Mouse (Mus musculus): Measurements from ENCODE around the gene Syn3.
"Not testable (repeated sequence)": the region's sequence is repeated elsewhere in the genome, so short reads cannot be mapped to it uniquely, and the experiment has no call there.

Syn3 gene

DNA sequence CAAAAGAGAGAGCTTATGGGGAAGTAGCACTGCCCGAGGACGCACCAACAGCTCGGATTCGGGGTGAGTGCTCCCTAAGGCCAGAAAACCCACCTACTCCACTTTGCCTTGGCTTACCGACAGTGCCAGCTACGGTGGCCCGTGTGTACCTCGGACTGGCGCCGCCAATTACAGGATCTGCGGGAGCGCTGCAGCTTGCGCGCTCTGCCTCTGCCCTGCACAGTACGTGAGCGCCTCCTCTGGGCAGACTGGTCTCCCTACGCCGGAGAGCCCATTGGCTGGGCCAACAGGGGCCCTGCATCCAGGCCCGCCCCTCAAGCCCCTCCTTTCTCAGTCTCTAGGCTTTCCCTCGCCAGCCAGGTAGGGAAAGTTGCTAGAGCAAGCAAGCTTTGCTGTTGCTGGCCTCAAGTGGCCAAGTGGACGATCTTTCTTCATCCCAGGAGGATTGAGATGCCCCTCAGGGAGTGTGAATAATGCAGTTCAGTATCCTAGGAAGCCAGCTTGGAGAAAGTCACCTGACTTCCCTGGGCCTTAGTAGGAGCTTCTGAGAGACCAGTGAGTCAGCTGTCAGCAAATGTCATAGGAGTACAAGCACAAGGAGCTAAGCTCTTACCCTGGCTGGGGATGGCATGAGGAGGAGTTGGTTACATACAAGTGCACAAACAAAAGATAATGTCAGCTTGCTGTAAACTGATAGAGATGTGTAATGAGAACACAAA, at the start of gene Syn3:
Gene Syn3 (minus strand): TSS at position 224 of the 719 bp plus-strand sequence.
- peak; percentile 79 for DNase-seq (ENCODE audit: low spot score)

DNA sequence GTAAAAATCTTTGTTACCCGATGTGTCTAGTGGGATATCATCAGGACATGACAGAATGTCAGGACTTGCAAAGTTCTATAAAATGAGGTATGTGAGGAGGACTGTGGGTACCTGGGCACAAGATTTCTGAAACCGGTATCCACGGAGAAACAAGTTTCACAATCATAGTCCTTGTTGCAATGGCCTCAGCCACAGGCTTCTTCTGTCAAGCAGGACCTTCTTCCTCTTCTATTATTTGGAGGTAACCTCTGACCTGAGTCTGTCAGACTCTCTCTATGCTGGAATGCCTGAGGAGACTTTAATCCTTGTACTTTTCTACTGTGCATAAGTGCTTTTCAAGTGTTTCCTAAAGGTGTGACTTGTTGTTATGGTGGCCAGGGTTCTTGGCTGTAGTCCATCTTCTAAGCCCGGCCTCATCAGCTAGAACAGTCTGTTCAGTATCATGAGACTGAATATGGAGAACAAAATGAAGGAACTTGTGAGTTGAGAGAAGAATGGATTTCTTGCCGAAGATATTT, 27.7 kb upstream of the Syn3 start:
- not testable (repeated sequence) for DNase-seq (ENCODE audit: low spot score)

- DNase-seq (ENCODE audit: low spot score): no peak
Observed at GRCm38 (mm10) chr10:86513801-86514200, 15.1 kb upstream of the Syn3 start.

DNA sequence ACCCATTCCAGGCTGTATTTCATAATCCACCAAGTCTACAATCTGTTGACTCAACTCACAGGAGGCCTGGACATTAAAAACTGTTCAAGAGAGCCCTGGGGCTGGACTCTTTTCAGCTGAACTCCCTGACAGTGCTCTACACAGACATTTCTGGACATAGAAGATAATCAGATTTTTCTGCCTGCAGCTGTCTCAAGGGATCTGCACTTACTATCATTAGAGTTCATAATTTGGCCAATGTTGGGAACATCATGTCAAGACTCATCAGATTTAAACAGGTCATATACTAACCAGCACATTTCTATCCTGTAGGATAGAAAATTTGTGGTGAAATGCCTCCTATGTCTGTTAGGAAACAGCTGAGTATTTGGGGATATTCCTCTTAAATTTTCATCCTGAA, 12.2 kb upstream of the Syn3 start:
- no peak for DNase-seq (ENCODE audit: low spot score)

GRCm38 (mm10) chr10:86502063-86502462, 3.4 kb upstream of the Syn3 start:
- DNase-seq (ENCODE audit: low spot score): no peak

GRCm38 (mm10) chr10:86498051-86498672, 534 bp downstream of the Syn3 start:
- peak; percentile 56 for DNase-seq (ENCODE audit: low spot score)

DNA sequence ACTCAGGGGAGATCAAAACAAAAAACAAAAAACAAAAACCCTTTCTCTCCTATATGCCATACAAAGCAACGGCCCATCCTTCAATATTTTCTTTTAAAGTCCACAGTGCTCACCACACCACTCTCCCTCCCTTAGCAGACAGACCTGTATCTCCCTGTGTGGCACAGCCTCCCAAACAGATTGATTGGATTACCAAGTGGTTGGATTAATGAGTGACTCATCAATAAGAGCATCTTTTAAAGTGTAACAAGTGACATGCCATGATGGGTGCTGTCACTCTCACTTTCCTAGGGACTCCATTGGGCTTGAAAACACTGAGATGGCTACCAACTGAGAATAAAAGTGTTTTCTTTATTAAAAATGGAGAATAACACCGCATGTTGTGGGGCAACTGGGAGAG, 2.8 kb downstream of the Syn3 start:
- no peak for DNase-seq (ENCODE audit: low spot score)

DNA sequence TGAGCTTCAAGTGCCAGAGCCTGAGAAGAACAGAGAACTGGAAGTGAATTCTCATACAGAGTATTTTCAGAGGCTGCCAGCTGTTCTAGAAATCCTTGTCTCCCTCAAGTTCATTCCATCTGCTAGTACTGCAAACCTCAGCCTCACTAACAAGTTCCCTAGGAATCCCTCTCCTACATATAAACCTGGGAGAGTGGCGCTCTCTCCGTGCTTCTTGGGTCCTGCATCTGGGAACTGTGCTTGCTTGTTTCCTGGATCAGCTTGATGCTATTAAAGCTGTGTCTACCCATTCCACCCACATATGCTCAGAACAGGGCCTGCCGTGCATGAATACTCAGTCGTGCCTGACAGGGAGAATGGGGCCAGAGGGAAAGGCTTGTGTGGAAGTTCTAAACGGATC, 5.6 kb downstream of the Syn3 start:
- no peak for DNase-seq (ENCODE audit: low spot score)

GRCm38 (mm10) chr10:86492089-86492907, 6.4 kb downstream of the Syn3 start:
- DNase-seq (ENCODE audit: low spot score): no peak

GRCm38 (mm10) chr10:86491316-86492088, 7.2 kb downstream of the Syn3 start:
- no peak for DNase-seq (ENCODE audit: low spot score)

DNA sequence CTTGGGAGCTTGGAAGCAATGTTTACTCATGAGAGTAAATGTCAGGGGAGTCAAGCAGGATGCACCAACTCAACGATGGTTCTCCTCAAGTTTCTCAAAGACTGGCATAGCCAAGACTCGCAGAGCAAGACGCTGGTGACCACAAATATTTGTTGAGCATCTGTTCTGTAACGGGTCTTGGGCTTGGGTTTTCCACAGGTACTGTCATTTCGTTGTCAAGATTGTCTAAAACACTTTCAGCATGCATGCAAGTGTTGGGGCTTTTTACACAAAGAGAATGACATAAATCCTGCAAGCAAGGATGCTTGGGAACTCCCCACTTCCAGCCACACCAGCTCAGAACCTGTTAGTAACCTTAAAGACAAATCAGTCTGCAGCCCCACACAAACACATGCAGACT, 10.2 kb downstream of the Syn3 start:
- DNase-seq (ENCODE audit: low spot score): no peak

- no peak for DNase-seq (ENCODE audit: low spot score)
Observed at GRCm38 (mm10) chr10:86485971-86486370, 12.7 kb downstream of the Syn3 start.

GRCm38 (mm10) chr10:86483968-86484367, 14.7 kb downstream of the Syn3 start:
- no peak for DNase-seq (ENCODE audit: low spot score)

- DNase-seq (ENCODE audit: low spot score): no peak
Observed at GRCm38 (mm10) chr10:86482496-86482895, 16.2 kb downstream of the Syn3 start.

GRCm38 (mm10) chr10:86480711-86481110, 18.0 kb downstream of the Syn3 start:
- no peak for DNase-seq (ENCODE audit: low spot score)

DNA sequence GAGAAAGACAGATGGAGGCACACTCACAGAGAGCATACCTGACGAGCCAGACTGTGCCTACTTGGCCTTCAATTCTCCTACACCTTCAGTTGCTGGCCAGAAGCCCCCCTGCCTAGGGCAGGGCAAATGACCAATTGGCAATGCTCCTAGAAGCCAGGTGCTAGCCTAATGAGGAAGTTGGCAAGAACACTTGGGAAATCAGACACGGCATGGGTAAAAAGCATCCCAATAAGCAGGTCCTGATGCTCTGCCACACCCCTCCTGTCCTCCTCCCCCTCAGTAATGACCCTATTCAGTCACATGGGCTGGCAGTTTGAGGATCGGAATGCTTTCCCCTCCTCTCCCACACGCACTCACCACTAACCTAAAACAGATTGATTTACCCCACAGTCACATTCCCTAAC, 19.0 kb downstream of the Syn3 start:
- no peak for DNase-seq (ENCODE audit: low spot score)

GRCm38 (mm10) chr10:86476720-86477119, 22.0 kb downstream of the Syn3 start:
- no peak for DNase-seq (ENCODE audit: low spot score)

GRCm38 (mm10) chr10:86475270-86475669, 23.4 kb downstream of the Syn3 start:
- no peak for DNase-seq (ENCODE audit: low spot score)

GRCm38 (mm10) chr10:86474176-86475154, 24.2 kb downstream of the Syn3 start:
- no peak for DNase-seq (ENCODE audit: low spot score)

- DNase-seq (ENCODE audit: low spot score): no peak
Observed at GRCm38 (mm10) chr10:86473637-86474154, 25.0 kb downstream of the Syn3 start.
